Mouse (Mus musculus) hindbrain, embryonic 16.5 days (tissue): ENCODE measurements at regions not wholly inside any gene's neighbourhood (a gene's known extent, or its start where the extent isn't known, plus 50 kb on each side); places are given as distances from the start of the nearest gene placed in this dataset.

ENCODE experiments used
- ATAC-seq: fragments of 200-750 bp; cut with Nextera tagmentation; 2 replicates; pipeline ENCODE4 v1.8.0; 2017; ENCODE audit warnings: moderate TSS enrichment, moderate library complexity
- H3K27ac ChIP-seq: fragments of 300-500 bp; sonication (generic); 2 replicates; pipeline ENCODE4 v1.5.1; 2014; ENCODE audit warnings: low read depth, mild to moderate bottlenecking, control low read depth, low read length, moderate library complexity
- H3K27me3 ChIP-seq: fragments of 300-500 bp; sonication (generic); replicated peaks from 2 replicates; pipeline ENCODE4 v1.6.1; 2014; ENCODE audit warnings: low read length; ENCODE audit not compliant: control insufficient read depth, insufficient read depth
- H3K36me3 ChIP-seq: fragments of 300-500 bp; sonication (generic); 2 replicates; pipeline ENCODE4 v1.6.1; 2014; ENCODE audit warnings: mild to moderate bottlenecking, low read length, moderate library complexity, mixed read lengths; ENCODE audit not compliant: control insufficient read depth, insufficient read depth
- H3K4me1 ChIP-seq: fragments of 300-500 bp; sonication (generic); 2 replicates; pipeline ENCODE4 v1.6.1; 2014; ENCODE audit warnings: low read depth, low read length; ENCODE audit not compliant: control insufficient read depth, insufficient read depth
- H3K4me2 ChIP-seq: fragments of 300-500 bp; sonication (generic); 2 replicates; pipeline ENCODE4 v1.6.1; 2014; ENCODE audit warnings: mild to moderate bottlenecking, low read length, control low read depth, moderate library complexity
- H3K4me3 ChIP-seq: fragments of 300-500 bp; sonication (generic); 2 replicates; pipeline ENCODE4 v1.5.1; 2014; ENCODE audit warnings: mild to moderate bottlenecking, low read length, control low read depth, moderate library complexity
- H3K9ac ChIP-seq: fragments of 300-500 bp; sonication (generic); 2 replicates; pipeline ENCODE4 v1.6.1; 2014; ENCODE audit warnings: low read depth, mild to moderate bottlenecking, control low read depth, low read length, moderate library complexity
- H3K9me3 ChIP-seq: fragments of 300-500 bp; sonication (generic); 2 replicates; pipeline ENCODE4 v1.6.1; 2014; ENCODE audit warnings: mild to moderate bottlenecking, low read length, moderate library complexity; ENCODE audit not compliant: control insufficient read depth
- WGBS: fragments of 180-500 bp; shearing (Covaris S2); extraction: QIAGEN DNeasy Blood & Tissue Kit; methylation state at CpG from one replicate; pipeline ENCODE4 v1.1.7; 2014; 5-methylcytosine and 5-hydroxymethylcytosine counted together

GRCm38 (mm10) chr5:119054393-119054792 is 493.9 kb downstream of the Med13l start:
- no peak overlapping the region for H3K27ac ChIP-seq
- WGBS = 51% methylated on average over 6 of the region's 6 CpGs
- no peaks in the 10 kb centered on the region for H3K36me3 ChIP-seq
- peaks cover 4% of the 10 kb centered on the region; the same call in 1 of the 2 replicates for H3K4me1 ChIP-seq
- H3K9me3 ChIP-seq = no peaks in the 10 kb centered on the region
- no peaks in the 10 kb centered on the region; the same call in 1 of the 2 replicates for H3K27me3 ChIP-seq
- H3K9ac ChIP-seq = no peak overlapping the region
- no peak for ATAC-seq
- no peak overlapping the region for H3K4me2 ChIP-seq
- H3K4me3 ChIP-seq = no peak overlapping the region

GRCm38 (mm10) chr5:119055430-119055829 is 495.0 kb downstream of the Med13l start:
- ATAC-seq = no peak
- Histone ChIP-seq H3K4me2 (no peak overlapping the region), H3K27ac (no peak overlapping the region), H3K4me1 (peaks cover 4% of the 10 kb centered on the region; the same call in 1 of the 2 replicates), H3K4me3 (no peak overlapping the region), H3K9ac (no peak overlapping the region), H3K36me3 (no peaks in the 10 kb centered on the region), H3K9me3 (no peaks in the 10 kb centered on the region), H3K27me3 (no peaks in the 10 kb centered on the region; the same call in none of the 2 replicates)
- WGBS = 6% methylated on average over 12 of the region's 12 CpGs

GRCm38 (mm10) chr5:119057813-119058212 is 497.3 kb downstream of the Med13l start:
- Histone ChIP-seq H3K4me2 (no peak overlapping the region), H3K27ac (no peak overlapping the region), H3K4me1 (peaks cover 4% of the 10 kb centered on the region; the same call in 1 of the 2 replicates), H3K9ac (no peak overlapping the region), H3K9me3 (no peaks in the 10 kb centered on the region), H3K27me3 (no peaks in the 10 kb centered on the region; the same call in none of the 2 replicates), H3K4me3 (no peak overlapping the region), H3K36me3 (no peaks in the 10 kb centered on the region)
- no peak for ATAC-seq
- WGBS = 83% methylated on average over 4 of the region's 4 CpGs

- no peak for ATAC-seq
- Histone ChIP-seq H3K36me3 (no peaks in the 10 kb centered on the region), H3K9me3 (no peaks in the 10 kb centered on the region), H3K4me3 (no peak overlapping the region), H3K4me2 (no peak overlapping the region), H3K4me1 (peaks cover 4% of the 10 kb centered on the region; the same call in 1 of the 2 replicates), H3K9ac (no peak overlapping the region), H3K27me3 (no peaks in the 10 kb centered on the region; the same call in none of the 2 replicates), H3K27ac (no peak overlapping the region)
- WGBS = 74% methylated on average over 10 of the region's 10 CpGs
Measured at GRCm38 (mm10) chr5:119058231-119058851, 497.9 kb downstream of the Med13l start.

- ATAC-seq = no peak
- no peak overlapping the region for H3K9ac ChIP-seq
- H3K4me3 ChIP-seq = no peak overlapping the region
- H3K4me2 ChIP-seq = no peak overlapping the region
- peaks cover 4% of the 10 kb centered on the region; the same call in 1 of the 2 replicates for H3K4me1 ChIP-seq
- H3K36me3 ChIP-seq = no peaks in the 10 kb centered on the region
- H3K27ac ChIP-seq = no peak overlapping the region
- no peaks in the 10 kb centered on the region for H3K9me3 ChIP-seq
- no peaks in the 10 kb centered on the region; the same call in none of the 2 replicates for H3K27me3 ChIP-seq
- 95% methylated on average over 2 of the region's 2 CpGs for WGBS
Measured at GRCm38 (mm10) chr5:119059223-119059622, 498.7 kb downstream of the Med13l start.

GRCm38 (mm10) chr5:119060886-119061285 is 500.4 kb downstream of the Med13l start:
- no peaks in the 10 kb centered on the region; the same call in none of the 2 replicates for H3K27me3 ChIP-seq
- no peak overlapping the region for H3K9ac ChIP-seq
- no peak for ATAC-seq
- H3K4me3 ChIP-seq = no peak overlapping the region
- WGBS = 19% methylated on average over 4 of the region's 4 CpGs
- H3K4me2 ChIP-seq = no peak overlapping the region
- H3K4me1 ChIP-seq = no peaks in the 10 kb centered on the region
- H3K36me3 ChIP-seq = no peaks in the 10 kb centered on the region
- no peak overlapping the region for H3K27ac ChIP-seq
- no peaks in the 10 kb centered on the region for H3K9me3 ChIP-seq

GRCm38 (mm10) chr5:119062478-119062877 is 502.0 kb downstream of the Med13l start:
- WGBS = 76% methylated on average over 11 of the region's 11 CpGs
- Histone ChIP-seq H3K9ac (no peak overlapping the region), H3K27me3 (no peaks in the 10 kb centered on the region; the same call in none of the 2 replicates), H3K4me1 (no peaks in the 10 kb centered on the region), H3K27ac (no peak overlapping the region), H3K9me3 (no peaks in the 10 kb centered on the region), H3K36me3 (no peaks in the 10 kb centered on the region), H3K4me2 (no peak overlapping the region), H3K4me3 (no peak overlapping the region)
- ATAC-seq = no peak

GRCm38 (mm10) chr5:119066666-119067065 is 506.2 kb downstream of the Med13l start:
- 82% methylated on average over 6 of the region's 6 CpGs for WGBS
- ATAC-seq = no peak
- Histone ChIP-seq H3K9ac (no peak overlapping the region), H3K4me2 (no peak overlapping the region), H3K4me1 (no peaks in the 10 kb centered on the region), H3K9me3 (no peaks in the 10 kb centered on the region), H3K4me3 (no peak overlapping the region), H3K27me3 (no peaks in the 10 kb centered on the region), H3K27ac (no peak overlapping the region), H3K36me3 (no peaks in the 10 kb centered on the region)

GRCm38 (mm10) chr5:119069765-119070333 is 509.4 kb downstream of the Med13l start:
- H3K27me3 ChIP-seq = no peaks in the 10 kb centered on the region
- no peaks in the 10 kb centered on the region for H3K4me1 ChIP-seq
- H3K4me2 ChIP-seq = no peak overlapping the region
- no peak overlapping the region for H3K4me3 ChIP-seq
- no peaks in the 10 kb centered on the region for H3K9me3 ChIP-seq
- H3K9ac ChIP-seq = no peak overlapping the region
- H3K36me3 ChIP-seq = no peaks in the 10 kb centered on the region
- no peak for ATAC-seq
- H3K27ac ChIP-seq = no peak overlapping the region
- WGBS = 82% methylated on average over 10 of the region's 10 CpGs
